Mouse (Mus musculus): ENCODE measurements around the gene Ptger4. TPM values are rescaled to one million over a fixed set of nuclear protein-coding genes. Genes with fewer than 3 reads are reported as not detected.

Ptger4 gene
- 0.77 and 0.97 TPM in 2 replicates for polyA plus RNA-seq (2016; fragmentation: Nextera tagmentation; extraction: Ambion mirVana)

DNA sequence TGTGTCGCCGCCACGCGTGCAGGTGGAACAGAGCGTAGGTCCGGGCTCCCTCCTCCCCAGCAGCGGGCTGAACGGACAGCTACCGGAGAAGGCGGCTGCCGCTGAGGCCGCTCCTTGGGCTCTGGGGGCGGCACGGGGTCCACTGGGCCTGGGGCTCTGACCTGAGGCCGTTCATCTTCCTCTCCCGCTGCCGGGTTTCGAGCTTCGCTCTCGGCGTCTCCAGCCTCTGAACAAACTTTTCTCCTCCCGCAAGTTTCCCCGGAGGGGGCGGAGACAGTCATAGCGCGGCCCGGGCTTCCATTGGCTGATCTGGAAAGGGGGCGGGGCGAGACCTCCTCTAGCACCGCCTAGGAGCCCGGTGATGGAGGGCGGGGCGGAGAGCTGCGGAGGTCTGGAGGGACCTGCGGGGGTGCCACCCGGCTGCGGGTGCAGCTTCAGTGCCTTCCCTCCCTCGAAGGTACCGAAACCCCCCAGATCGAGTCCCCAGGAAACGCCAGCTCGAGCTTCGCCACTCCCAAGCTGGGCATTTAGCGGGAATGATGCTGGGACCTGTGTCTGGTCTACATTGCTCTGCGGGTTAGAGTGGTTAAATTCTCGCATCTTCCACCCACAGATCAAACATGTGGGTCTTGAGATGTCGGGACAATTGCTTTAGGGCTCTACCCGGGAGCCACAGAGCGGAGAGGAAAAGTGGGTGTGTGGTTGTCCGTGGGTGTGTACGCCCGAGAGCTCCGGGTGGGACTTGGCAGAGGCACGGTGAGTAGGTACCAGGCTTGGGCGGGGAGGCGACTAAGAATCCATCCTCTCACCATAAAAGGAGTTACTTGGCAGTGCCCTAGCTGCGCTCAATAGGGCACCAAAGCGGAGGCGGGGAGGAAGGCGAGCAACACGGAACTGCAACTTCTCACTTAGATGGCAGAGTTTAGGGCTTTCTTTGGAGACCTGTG lies at the start of gene Ptger4:
Gene Ptger4 (minus strand): TSS at position 229 of the 947 bp plus-strand sequence.
- under 1% methylated on average over 61 of the region's 61 CpGs for WGBS
- peak within 1 kb of the TSS; percentile 66 for H3K4me3 ChIP-seq
- H3K4me1 ChIP-seq: peaks cover 33% of the 10 kb centered on the region
- peaks cover 73% of the 10 kb centered on the region for H3K27me3 ChIP-seq (ENCODE audit: poor library complexity, severe bottlenecking)
- peak; percentile 88 for DNase-seq (ENCODE audit: extremely low spot score, low spot score)
- H3K27ac ChIP-seq: no peak within 1 kb of the TSS
- H3K9me3 ChIP-seq: no peaks in the 10 kb centered on the region
- H3K36me3 ChIP-seq (replicated peaks): no peaks in the 10 kb centered on the region

DNA sequence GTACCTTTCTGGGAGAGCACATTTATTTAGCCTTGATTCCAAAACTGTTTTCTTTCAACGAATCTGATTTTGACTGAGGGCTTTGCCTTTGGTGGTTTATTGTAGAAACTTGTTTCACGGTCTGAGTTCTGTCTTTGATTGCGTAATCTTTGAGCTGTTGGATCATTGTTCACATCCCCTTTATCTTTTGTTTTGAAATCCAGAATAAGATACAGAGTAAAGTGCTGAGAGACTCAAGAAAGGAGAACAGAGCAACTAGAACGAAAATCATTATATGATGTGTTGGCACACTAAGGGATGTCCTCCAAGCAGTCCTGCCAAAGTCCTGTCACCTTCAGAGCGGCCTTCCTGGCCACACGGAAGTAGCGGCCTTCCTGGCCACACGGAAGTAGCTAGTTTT lies 44.4 kb upstream of the Ptger4 start:
- H3K9me3 ChIP-seq: no peaks in the 10 kb centered on the region
- DNase-seq (ENCODE audit: extremely low spot score, low spot score): no peak
- H3K4me3 ChIP-seq: no peak overlapping the region
- no peaks in the 10 kb centered on the region for H3K4me1 ChIP-seq
- no peaks in the 10 kb centered on the region for H3K27me3 ChIP-seq (ENCODE audit: poor library complexity, severe bottlenecking)
- no peak overlapping the region for H3K27ac ChIP-seq
- H3K36me3 ChIP-seq (replicated peaks): no peaks in the 10 kb centered on the region
- WGBS: 89% methylated on average over 8 of the region's 8 CpGs

DNA sequence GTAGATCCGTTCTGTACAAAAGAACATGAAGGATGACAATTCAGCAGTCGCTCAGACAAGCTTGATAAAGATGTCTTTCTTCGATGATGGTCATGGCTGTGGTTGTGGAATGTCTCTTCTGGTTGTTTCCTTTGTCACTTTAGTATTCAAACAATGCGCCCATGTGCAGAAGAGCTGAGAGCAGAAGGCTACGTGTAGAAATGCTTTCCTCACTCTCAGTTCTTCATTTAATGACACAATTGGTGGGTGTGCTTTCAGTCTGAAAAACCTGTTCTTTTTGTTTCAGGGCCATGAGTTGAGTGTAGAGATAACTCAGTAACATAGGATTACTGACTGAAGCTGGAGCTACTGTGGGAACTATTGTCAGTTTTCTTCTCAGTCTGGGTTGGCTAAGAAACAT lies 43.1 kb upstream of the Ptger4 start:
- no peak for DNase-seq (ENCODE audit: extremely low spot score, low spot score)
- no peaks in the 10 kb centered on the region for H3K9me3 ChIP-seq
- WGBS: 91% methylated on average over 5 of the region's 5 CpGs
- no peaks in the 10 kb centered on the region for H3K36me3 ChIP-seq (replicated peaks)
- no peak overlapping the region for H3K4me3 ChIP-seq
- H3K27me3 ChIP-seq (ENCODE audit: poor library complexity, severe bottlenecking): no peaks in the 10 kb centered on the region
- H3K4me1 ChIP-seq: no peaks in the 10 kb centered on the region
- no peak overlapping the region for H3K27ac ChIP-seq

DNA sequence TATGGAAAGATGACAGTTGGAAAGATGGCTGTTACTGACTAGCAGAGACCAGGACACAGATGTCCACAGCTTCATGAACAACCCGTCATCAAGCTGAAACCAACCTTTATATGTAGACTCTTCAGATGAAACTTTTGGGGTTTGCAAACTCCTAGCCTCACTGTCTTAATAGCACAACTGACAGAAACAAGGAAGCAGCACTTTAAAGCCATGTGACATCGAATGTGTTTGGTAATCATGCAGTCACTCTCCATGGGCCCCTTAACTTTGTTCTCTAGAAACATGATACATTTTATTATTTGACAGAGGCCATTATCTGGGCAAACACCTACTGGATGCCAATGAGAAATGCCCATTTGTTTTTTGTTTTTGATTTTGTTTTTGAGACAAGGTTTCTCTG lies 37.3 kb upstream of the Ptger4 start:
- no peak for DNase-seq (ENCODE audit: extremely low spot score, low spot score)
- no peak overlapping the region for H3K4me3 ChIP-seq
- WGBS: 95% methylated on average over 2 of the region's 2 CpGs
- H3K9me3 ChIP-seq: peaks cover 4% of the 10 kb centered on the region
- no peak overlapping the region for H3K27ac ChIP-seq
- no peaks in the 10 kb centered on the region for H3K36me3 ChIP-seq (replicated peaks)
- H3K27me3 ChIP-seq (ENCODE audit: poor library complexity, severe bottlenecking): no peaks in the 10 kb centered on the region
- no peaks in the 10 kb centered on the region for H3K4me1 ChIP-seq

DNA sequence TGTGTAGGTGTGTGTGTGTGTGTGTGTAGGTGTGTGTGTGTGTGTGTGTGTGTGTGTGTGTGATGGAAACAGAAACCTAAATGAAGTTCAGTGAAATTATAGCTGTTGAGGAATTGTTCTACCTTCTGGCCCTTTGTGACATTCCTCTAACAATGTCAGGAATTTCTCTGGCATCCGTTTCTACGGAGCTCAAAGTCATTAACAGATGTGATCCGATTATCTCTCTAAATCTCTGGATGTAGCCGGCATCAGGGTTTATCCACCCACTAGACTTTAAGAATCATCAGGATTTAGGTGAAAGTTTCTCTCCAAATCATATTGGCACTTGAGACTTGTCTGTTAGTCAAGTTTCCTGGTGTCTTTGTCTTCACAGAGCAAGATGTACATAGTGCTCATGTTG lies 35.8 kb upstream of the Ptger4 start:
- no peak for DNase-seq (ENCODE audit: extremely low spot score, low spot score)
- Histone ChIP-seq H3K4me1 (no peaks in the 10 kb centered on the region), H3K27me3 (ENCODE audit: poor library complexity, severe bottlenecking) (no peaks in the 10 kb centered on the region), H3K9me3 (peaks cover 4% of the 10 kb centered on the region), H3K36me3 (replicated peaks) (no peaks in the 10 kb centered on the region), H3K4me3 (no peak overlapping the region), H3K27ac (no peak overlapping the region)
- 76% methylated on average over 4 of the region's 4 CpGs for WGBS

DNA sequence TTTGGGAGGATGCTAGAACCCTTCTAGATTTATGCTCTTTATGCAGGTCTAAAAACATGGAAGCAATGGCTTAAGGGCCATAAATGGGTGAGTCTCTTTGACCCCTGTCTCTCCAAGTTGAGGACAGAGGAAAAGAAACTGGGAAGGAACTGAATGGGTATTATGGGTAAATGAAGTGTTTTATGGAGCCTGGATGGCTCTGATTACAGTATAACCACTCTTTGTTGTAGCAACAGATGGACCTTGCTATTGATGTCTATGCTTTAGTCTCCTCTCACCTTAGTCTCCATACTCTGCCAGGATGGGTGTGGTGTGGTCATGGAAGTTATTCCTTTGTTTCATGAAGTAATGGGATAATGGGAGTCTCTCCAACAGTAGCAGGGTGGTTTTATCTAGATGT lies 34.5 kb upstream of the Ptger4 start:
- Histone ChIP-seq H3K4me3 (no peak overlapping the region), H3K27me3 (ENCODE audit: poor library complexity, severe bottlenecking) (no peaks in the 10 kb centered on the region), H3K27ac (no peak overlapping the region), H3K36me3 (replicated peaks) (no peaks in the 10 kb centered on the region), H3K9me3 (peaks cover 4% of the 10 kb centered on the region), H3K4me1 (no peaks in the 10 kb centered on the region)
- DNase-seq (ENCODE audit: extremely low spot score, low spot score): no peak

DNA sequence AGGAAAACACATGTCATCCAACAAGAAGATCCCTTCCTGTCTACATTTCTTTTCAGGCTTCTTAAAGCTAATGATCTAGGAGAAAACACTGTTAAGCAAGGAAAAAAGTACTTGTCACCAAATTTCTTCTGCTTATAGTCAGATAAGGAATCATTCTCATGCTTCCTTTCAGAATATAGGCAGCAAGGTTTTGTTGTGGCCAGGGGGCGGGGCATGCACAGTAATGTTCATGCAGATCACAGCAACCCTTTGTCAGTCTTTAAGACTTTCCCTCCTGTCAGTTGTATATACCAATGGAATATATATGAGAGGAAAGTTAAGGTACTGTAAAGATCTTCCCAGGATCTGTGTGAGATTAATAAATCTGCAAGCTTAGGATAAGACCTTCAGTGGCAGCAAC lies 30.0 kb upstream of the Ptger4 start:
- Histone ChIP-seq H3K4me1 (no peaks in the 10 kb centered on the region), H3K36me3 (replicated peaks) (no peaks in the 10 kb centered on the region), H3K27ac (no peak overlapping the region), H3K9me3 (peaks cover 4% of the 10 kb centered on the region), H3K27me3 (ENCODE audit: poor library complexity, severe bottlenecking) (no peaks in the 10 kb centered on the region), H3K4me3 (no peak overlapping the region)
- WGBS: 85% methylated on average over 1 of the region's 1 CpGs
- no peak for DNase-seq (ENCODE audit: extremely low spot score, low spot score)

DNA sequence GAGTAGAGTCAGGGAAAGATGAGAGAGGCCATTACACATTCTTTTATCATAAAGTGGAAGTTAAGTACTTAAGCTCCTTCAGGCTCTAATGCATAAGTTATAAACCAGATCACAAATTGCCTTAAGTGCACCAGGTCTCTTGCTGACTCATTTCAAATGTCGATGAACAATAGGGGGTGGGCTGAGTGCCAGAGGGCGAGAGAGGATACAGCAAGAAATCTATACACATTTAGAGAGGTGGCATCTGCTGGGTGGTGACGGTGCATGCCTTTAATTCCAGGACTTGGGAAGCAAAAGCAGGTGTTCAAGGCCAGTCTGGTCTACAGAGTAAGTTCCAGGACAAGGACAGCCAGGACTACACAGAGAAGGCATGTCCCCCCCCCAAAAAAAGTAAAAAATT lies 22.1 kb upstream of the Ptger4 start:
- Histone ChIP-seq H3K4me3 (no peak overlapping the region), H3K9me3 (no peaks in the 10 kb centered on the region), H3K4me1 (no peaks in the 10 kb centered on the region), H3K36me3 (replicated peaks) (no peaks in the 10 kb centered on the region), H3K27me3 (ENCODE audit: poor library complexity, severe bottlenecking) (no peaks in the 10 kb centered on the region), H3K27ac (no peak overlapping the region)
- WGBS: 84% methylated on average over 3 of the region's 3 CpGs
- no peak for DNase-seq (ENCODE audit: extremely low spot score, low spot score)

DNA sequence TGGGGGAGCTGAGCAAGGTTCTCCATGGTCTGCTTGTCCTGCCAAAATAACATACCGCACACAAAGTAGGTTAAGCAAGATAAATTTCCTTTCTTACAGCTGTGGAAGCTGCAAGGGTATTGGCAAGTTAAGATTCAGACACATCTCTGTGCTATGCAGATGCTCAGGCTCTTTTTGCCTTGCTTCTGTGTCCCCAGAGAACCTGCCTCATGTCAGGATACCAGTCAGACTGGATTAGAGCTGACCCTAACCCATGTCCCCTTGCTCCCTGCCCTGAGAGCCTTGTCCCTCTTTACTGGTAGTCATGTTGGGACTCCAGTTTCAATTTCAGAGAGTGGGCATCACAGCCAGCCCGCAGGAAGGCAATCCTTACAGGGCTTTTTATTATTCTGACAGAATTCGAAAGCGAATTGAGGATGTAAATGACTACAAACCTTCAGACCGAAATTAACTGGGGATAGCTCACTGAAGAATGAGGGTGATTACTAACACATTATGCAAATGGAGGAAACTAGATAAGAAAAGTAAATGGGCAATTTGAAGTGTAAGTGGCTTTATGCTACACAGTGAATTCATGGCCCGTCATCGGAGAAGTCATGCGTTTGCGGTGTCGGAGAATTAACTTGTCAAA lies 19.0 kb upstream of the Ptger4 start:
- no peaks in the 10 kb centered on the region for H3K27me3 ChIP-seq (ENCODE audit: poor library complexity, severe bottlenecking)
- no peak overlapping the region for H3K4me3 ChIP-seq
- 89% methylated on average over 10 of the region's 10 CpGs for WGBS
- no peaks in the 10 kb centered on the region for H3K4me1 ChIP-seq
- H3K27ac ChIP-seq: no peak overlapping the region
- no peak for DNase-seq (ENCODE audit: extremely low spot score, low spot score)
- no peaks in the 10 kb centered on the region for H3K9me3 ChIP-seq
- H3K36me3 ChIP-seq (replicated peaks): no peaks in the 10 kb centered on the region

DNA sequence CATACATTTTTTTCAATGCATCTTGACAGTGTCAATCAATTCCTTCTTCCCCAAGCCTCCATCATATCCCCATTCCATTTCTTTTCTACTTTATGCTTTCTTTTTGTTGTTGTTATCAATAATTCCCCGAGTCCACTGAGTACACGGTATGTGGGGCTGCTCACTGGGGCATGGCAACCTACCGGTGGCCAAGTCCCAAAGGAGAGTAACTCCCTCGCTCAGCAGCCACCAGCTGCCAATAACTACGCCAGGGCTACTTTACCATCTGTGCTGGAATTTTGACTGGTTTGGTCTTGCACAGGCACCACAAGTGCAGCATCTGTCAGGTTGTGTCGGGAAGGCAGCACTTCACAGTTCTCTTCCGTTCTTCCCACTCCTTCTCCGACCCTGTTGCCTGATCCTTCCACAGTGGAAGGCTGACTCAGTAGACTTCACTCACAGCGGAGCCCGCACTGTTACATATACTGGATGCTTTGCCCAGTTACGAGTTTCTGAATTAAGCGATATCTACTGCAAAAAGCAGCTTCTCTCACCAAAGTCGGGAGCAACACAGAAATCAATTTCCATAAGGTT lies 18.2 kb upstream of the Ptger4 start:
- H3K4me1 ChIP-seq: no peaks in the 10 kb centered on the region
- H3K4me3 ChIP-seq: no peak overlapping the region
- H3K27ac ChIP-seq: no peak overlapping the region
- no peaks in the 10 kb centered on the region for H3K9me3 ChIP-seq
- H3K36me3 ChIP-seq (replicated peaks): no peaks in the 10 kb centered on the region
- no peaks in the 10 kb centered on the region for H3K27me3 ChIP-seq (ENCODE audit: poor library complexity, severe bottlenecking)
- DNase-seq (ENCODE audit: extremely low spot score, low spot score): no peak
- 92% methylated on average over 13 of the region's 13 CpGs for WGBS

DNA sequence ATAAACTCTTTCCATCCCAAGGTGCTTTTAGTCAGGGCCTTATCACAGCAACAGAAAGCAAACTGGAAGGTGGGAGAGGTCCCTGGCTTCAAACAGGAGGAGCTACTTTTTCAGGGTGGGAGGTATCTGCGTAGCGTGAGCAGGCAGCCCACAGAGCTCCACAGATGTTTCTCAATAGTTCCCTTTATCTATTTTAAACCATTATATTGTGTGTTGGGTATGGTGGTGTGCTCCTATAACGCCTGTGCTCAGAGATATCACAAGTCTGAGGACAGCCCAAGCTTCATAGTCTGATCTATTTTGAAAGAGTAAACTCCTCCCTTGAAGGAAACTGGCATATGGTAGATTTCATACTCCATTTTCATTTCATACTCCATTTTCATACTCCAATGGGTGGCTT lies 17.0 kb upstream of the Ptger4 start:
- Histone ChIP-seq H3K36me3 (replicated peaks) (no peaks in the 10 kb centered on the region), H3K27me3 (ENCODE audit: poor library complexity, severe bottlenecking) (no peaks in the 10 kb centered on the region), H3K9me3 (no peaks in the 10 kb centered on the region), H3K27ac (no peak overlapping the region), H3K4me3 (no peak overlapping the region), H3K4me1 (no peaks in the 10 kb centered on the region)
- DNase-seq (ENCODE audit: extremely low spot score, low spot score): no peak
- 88% methylated on average over 3 of the region's 3 CpGs for WGBS

DNA sequence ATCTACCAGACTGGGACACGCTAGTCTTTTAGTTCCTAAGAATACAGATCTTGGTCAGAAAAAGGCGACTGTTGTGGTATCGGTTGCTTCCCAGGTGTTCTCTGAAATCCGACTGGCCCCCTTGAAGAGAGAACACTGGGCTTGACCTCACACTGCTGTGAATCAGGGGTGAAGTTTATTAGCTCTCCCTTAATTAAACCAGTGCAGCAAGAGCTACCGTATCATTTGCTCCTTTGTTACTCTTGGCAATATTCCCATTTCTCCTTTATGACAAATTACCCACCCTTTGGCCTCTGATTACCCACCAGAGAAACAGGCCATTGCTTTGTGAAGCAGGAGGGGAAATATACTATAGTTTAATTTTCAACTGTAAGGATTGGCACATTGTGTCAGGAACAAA lies 16.2 kb upstream of the Ptger4 start:
- WGBS: 81% methylated on average over 5 of the region's 5 CpGs
- Histone ChIP-seq H3K4me1 (no peaks in the 10 kb centered on the region), H3K36me3 (replicated peaks) (no peaks in the 10 kb centered on the region), H3K4me3 (no peak overlapping the region), H3K9me3 (no peaks in the 10 kb centered on the region), H3K27ac (no peak overlapping the region), H3K27me3 (ENCODE audit: poor library complexity, severe bottlenecking) (no peaks in the 10 kb centered on the region)
- DNase-seq (ENCODE audit: extremely low spot score, low spot score): no peak

DNA sequence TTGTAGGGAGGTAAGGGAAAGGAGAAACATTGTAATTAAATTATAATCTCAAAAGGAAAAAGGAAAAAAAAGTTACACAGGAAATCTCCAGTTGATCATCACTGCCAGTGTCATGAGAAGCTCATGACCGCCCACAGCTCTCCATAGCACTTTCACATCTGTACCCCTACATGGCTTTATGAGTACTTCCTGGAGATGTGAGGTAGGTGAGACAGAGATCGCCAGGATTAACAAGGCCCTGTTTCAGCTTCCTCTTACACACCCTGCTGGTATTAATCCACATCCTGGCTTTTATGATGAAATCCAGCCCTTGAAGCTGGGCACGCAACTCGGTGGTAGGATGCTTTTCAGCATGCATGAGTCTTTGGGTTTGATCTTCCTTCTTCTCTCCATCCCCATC lies 6.2 kb upstream of the Ptger4 start:
- Histone ChIP-seq H3K9me3 (no peaks in the 10 kb centered on the region), H3K27ac (no peak overlapping the region), H3K4me3 (no peak overlapping the region), H3K27me3 (ENCODE audit: poor library complexity, severe bottlenecking) (peaks cover 17% of the 10 kb centered on the region), H3K4me1 (no peaks in the 10 kb centered on the region), H3K36me3 (replicated peaks) (no peaks in the 10 kb centered on the region)
- WGBS: 84% methylated on average over 4 of the region's 4 CpGs
- DNase-seq (ENCODE audit: extremely low spot score, low spot score): no peak
